Mouse (Mus musculus) ES-Bruce4 (cell line): ENCODE results near the gene Clec2e.
"Not testable (repeated sequence)": the region's sequence is repeated elsewhere in the genome, so short reads cannot be mapped to it uniquely, and the experiment has no call there.

ENCODE experiments used
- CTCF ChIP-seq: IDR thresholded peaks from one replicate; pipeline ENCODE4 v1.8.1; 2011; ENCODE audit warnings: low read depth, low read length
- POLR2A ChIP-seq: IDR thresholded peaks from one replicate; pipeline ENCODE4 v1.8.1; 2011; ENCODE audit warnings: low read length; ENCODE audit not compliant: insufficient read depth

GRCm38 (mm10) chr6:129088596-129088995 lies 12.1 kb downstream of the Clec2e start:
- TF ChIP-seq CTCF, POLR2A: not testable (repeated sequence)
